Mouse (Mus musculus): ENCODE measurements at regions not wholly inside any gene's neighbourhood (a gene's known extent, or its start where the extent isn't known, plus 50 kb on each side); places are given as distances from the start of the nearest gene placed in this dataset.

GRCm38 (mm10) chr3:35354356-35354755 is 399.6 kb upstream of the Atp11b start:
- TF ChIP-seq SMC3 (IDR thresholded peaks at IDR 0.05; ENCODE audit: low read depth, low read length) (no peak), USF1 (IDR thresholded peaks at IDR 0.05; ENCODE audit: low read depth, low read length) (no peak), POLR2A (IDR thresholded peaks at IDR 0.05; ENCODE audit: low read depth, low read length) (no peak), ELF1 (IDR thresholded peaks at IDR 0.05; ENCODE audit: low read depth, low read length) (no peak)

Data from CH12.LX (cell line).